16 mouse cellular contexts compared by ENCODE assay signal in genomic region chr3:148939457-148939856, GRCm38 (mm10). TPM values are rescaled to one million over a fixed set of nuclear protein-coding genes. Genes with fewer than 3 reads are reported as not detected.
DNase-seq lines count a peak whose midpoint lies in the region; ATAC-seq lines count a peak whose summit lies in the region.
"Had no signal": no experiment of that assay in that cellular context is flagged by ENCODE, and none has a peak within 500 bp of the region (broad histone marks: within the 10 kb centered on the region; RNA-seq: fewer than 3 reads in every experiment).

No protein-coding gene starts in this region.

- H3K27ac ChIP-seq in heart, embryonic 15.5 days = no peak overlapping the region
- no peak overlapping the region for H3K27ac ChIP-seq in midbrain, embryonic 14.5 days (replicated peaks; ENCODE audit: low read depth, low read length)
- no peak overlapping the region for H3K27ac ChIP-seq in midbrain, embryonic 11.5 days (ENCODE audit: low read depth, low read length)
- H3K27ac ChIP-seq in neural tube, embryonic 15.5 days (replicated peaks) = no peak overlapping the region; the same call in 1 of the 2 replicates
- H3K27ac ChIP-seq: embryonic facial prominence, embryonic 15.5 days; midbrain, embryonic 12.5 days had no signal

- H3K27me3 ChIP-seq in heart, embryonic 15.5 days = no peaks in the 10 kb centered on the region
- no peaks in the 10 kb centered on the region for H3K27me3 ChIP-seq in midbrain, embryonic 14.5 days (ENCODE audit: control insufficient read depth, insufficient read depth, low read length)
- no peaks in the 10 kb centered on the region for H3K27me3 ChIP-seq in midbrain, embryonic 11.5 days (ENCODE audit: control insufficient read depth, insufficient read depth, low read length)
- H3K27me3 ChIP-seq in neural tube, embryonic 15.5 days (replicated peaks) = no peaks in the 10 kb centered on the region
- H3K27me3 ChIP-seq: embryonic facial prominence, embryonic 15.5 days; midbrain, embryonic 12.5 days had no signal

- H3K9ac ChIP-seq in heart, embryonic 15.5 days = no peak overlapping the region
- no peak overlapping the region for H3K9ac ChIP-seq in midbrain, embryonic 14.5 days (replicated peaks; ENCODE audit: low read length)
- no peak overlapping the region for H3K9ac ChIP-seq in midbrain, embryonic 11.5 days (ENCODE audit: low read length)
- no peak overlapping the region for H3K9ac ChIP-seq in neural tube, embryonic 15.5 days (replicated peaks)
- H3K9ac ChIP-seq: embryonic facial prominence, embryonic 15.5 days; midbrain, embryonic 12.5 days had no signal

- 13% methylated on average over 7 of the region's 7 CpGs for WGBS in heart, embryonic 15.5 days
- WGBS in midbrain, embryonic 14.5 days = 28% methylated on average over 7 of the region's 7 CpGs
- WGBS in midbrain, embryonic 11.5 days = 47% methylated on average over 7 of the region's 7 CpGs
- 28% methylated on average over 7 of the region's 7 CpGs for WGBS in neural tube, embryonic 15.5 days

- H3K4me2 ChIP-seq in heart, embryonic 15.5 days = peak overlapping the region; percentile 21; the same call in 1 of the 2 replicates
- H3K4me2 ChIP-seq in midbrain, embryonic 14.5 days (ENCODE audit: low read length) = 0 out of 2 replicates have a peak overlapping the region, but pooled peaks have one; percentile 8
- no peak overlapping the region for H3K4me2 ChIP-seq in midbrain, embryonic 11.5 days
- H3K4me2 ChIP-seq in neural tube, embryonic 15.5 days = peak overlapping the region; percentile 9
- H3K4me2 ChIP-seq: embryonic facial prominence, embryonic 15.5 days; midbrain, embryonic 12.5 days had no signal

- intact Hi-C loops in heart, postnatal 14 days (cut with DNase I) = no loop called here

- ATAC-seq in heart, embryonic 15.5 days (replicated peaks; ENCODE audit: insufficient number of reproducible peaks, insufficient read depth, low FRiP score, low read depth) = no peak
- no peak for ATAC-seq in midbrain, embryonic 14.5 days (ENCODE audit: low FRiP score, low TSS enrichment)
- no peak for ATAC-seq in midbrain, embryonic 11.5 days (ENCODE audit: low FRiP score)
- no peak for ATAC-seq in neural tube, embryonic 15.5 days (ENCODE audit: low FRiP score)
- ATAC-seq in megakaryocyte progenitor cell, adult 5-6 weeks (replicated peaks; ENCODE audit: poor library complexity) = no peak

- H3K4me1 ChIP-seq in heart, embryonic 15.5 days (replicated peaks) = peaks cover 32% of the 10 kb centered on the region
- H3K4me1 ChIP-seq in midbrain, embryonic 14.5 days (ENCODE audit: control insufficient read depth, insufficient read depth, low read length) = peaks cover 30% of the 10 kb centered on the region
- peaks cover 26% of the 10 kb centered on the region for H3K4me1 ChIP-seq in midbrain, embryonic 11.5 days (ENCODE audit: control insufficient read depth, insufficient read depth, low read length)
- peaks cover 37% of the 10 kb centered on the region for H3K4me1 ChIP-seq in neural tube, embryonic 15.5 days

- H3K4me3 ChIP-seq in heart, embryonic 15.5 days = no peak overlapping the region
- H3K4me3 ChIP-seq in midbrain, embryonic 14.5 days (replicated peaks; ENCODE audit: low read depth, low read length) = no peak overlapping the region
- no peak overlapping the region for H3K4me3 ChIP-seq in midbrain, embryonic 11.5 days (ENCODE audit: low read depth, low read length)
- H3K4me3 ChIP-seq in neural tube, embryonic 15.5 days (replicated peaks) = no peak overlapping the region
- H3K4me3 ChIP-seq: embryonic facial prominence, embryonic 15.5 days; midbrain, embryonic 12.5 days had no signal

- no peaks in the 10 kb centered on the region for H3K36me3 ChIP-seq in heart, embryonic 15.5 days
- no peaks in the 10 kb centered on the region for H3K36me3 ChIP-seq in midbrain, embryonic 14.5 days (ENCODE audit: control insufficient read depth, insufficient read depth, low read length)
- no peaks in the 10 kb centered on the region for H3K36me3 ChIP-seq in midbrain, embryonic 11.5 days (ENCODE audit: control insufficient read depth, insufficient read depth, low read length)
- H3K36me3 ChIP-seq in neural tube, embryonic 15.5 days = no peaks in the 10 kb centered on the region
- H3K36me3 ChIP-seq: embryonic facial prominence, embryonic 15.5 days; midbrain, embryonic 12.5 days had no signal

- H3K9me3 ChIP-seq in heart, embryonic 15.5 days (replicated peaks) = no peaks in the 10 kb centered on the region
- no peaks in the 10 kb centered on the region for H3K9me3 ChIP-seq in midbrain, embryonic 14.5 days (ENCODE audit: control insufficient read depth, low read length)
- no peaks in the 10 kb centered on the region for H3K9me3 ChIP-seq in midbrain, embryonic 11.5 days (ENCODE audit: control insufficient read depth, low read length)
- no peaks in the 10 kb centered on the region for H3K9me3 ChIP-seq in neural tube, embryonic 15.5 days (replicated peaks)
- H3K9me3 ChIP-seq: embryonic facial prominence, embryonic 15.5 days; midbrain, embryonic 12.5 days had no signal

- peak; percentile 28 to 39 for DNase-seq in cerebellum, postnatal 14 days
- DNase-seq in cerebellum, adult 9-11 months = no peak
- no peak for DNase-seq in heart, postnatal 14 days
- peak; percentile 46 for DNase-seq in midbrain, embryonic 14.5 days
- DNase-seq in midbrain, embryonic 11.5 days (ENCODE audit: low spot score, missing footprints) = no peak
- DNase-seq: adrenal gland, adult 2 months; cerebellum, postnatal 36 days; heart, adult 18-20 months; kidney, adult 11 months; kidney, postnatal 4 days; liver had no signal

RNA-seq across cellular contexts. Expression of gene Adgrl2, which starts 50.9 kb away (rescaled TPM):
- polyA plus RNA-seq in heart, embryonic 15.5 days (2015; fragmentation: Nextera tagmentation; extraction: Ambion mirVana) = 33.3 and 39.8 TPM in 2 replicates
- total RNA-seq in heart, postnatal 14 days (2021) = 10 to 100 TPM; 73.0 to 77.0 TPM
- polyA plus RNA-seq in midbrain, embryonic 14.5 days (2014; fragmentation: Nextera tagmentation; extraction: Ambion mirVana) = 142 and 160 TPM in 2 replicates
- 124 and 131 TPM in 2 replicates for polyA plus RNA-seq in midbrain, embryonic 11.5 days (2014; fragmentation: Nextera tagmentation; extraction: Ambion mirVana)
- polyA plus RNA-seq in neural tube, embryonic 15.5 days (2015; fragmentation: Nextera tagmentation; extraction: Ambion mirVana) = 136 and 171 TPM in 2 replicates
- 9.0 and 15.0 TPM in 2 replicates for total RNA-seq in megakaryocyte progenitor cell, adult 5-6 weeks (2015)
- 4.2 and 7.1 TPM in 2 replicates for total RNA-seq in megakaryocyte progenitor cell, adult 5-6 weeks (2017)

Comparison
In these comparisons a context has a peak if more than half of its experiments do, and no peak if none do; other contexts are left out.
1. DNase-seq: peak in cerebellum, postnatal 14 days (2 of 2) and midbrain, embryonic 14.5 days (single experiment); none in cerebellum, adult 9-11 months (single experiment), heart, postnatal 14 days (0 of 2) and midbrain, embryonic 11.5 days (single experiment).